Mouse (Mus musculus) lung, postnatal 14 days (tissue): Measurements from ENCODE around the gene Olfr547.

Experiments
- DNase-seq: peaks from one replicate; pipeline ENCODE4 v3.0.0; 2021

Gene Olfr547

DNA sequence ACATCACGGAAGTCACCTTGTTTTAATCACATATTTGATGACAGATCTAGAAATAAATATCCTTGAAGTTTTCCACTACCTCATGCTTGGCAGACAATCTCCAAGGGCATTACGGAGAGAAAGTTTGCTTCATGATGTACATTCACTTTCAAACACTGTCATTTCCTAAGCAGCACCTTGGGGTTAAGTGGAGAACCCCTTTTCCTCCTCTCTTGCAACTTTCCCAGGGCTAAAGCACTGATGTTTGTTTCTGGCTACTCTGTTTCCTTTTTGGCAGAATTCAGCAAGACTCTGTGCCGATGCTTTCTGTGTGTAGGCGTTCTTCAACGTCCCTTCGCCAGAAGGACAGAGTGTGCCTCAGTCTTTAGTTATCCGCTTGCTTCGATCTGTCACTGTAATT, 36.6 kb downstream of the Olfr547 start, which contains the start of gene Olfr550:
TSS of gene Olfr550 (plus strand) at position 301 of the 400 bp plus-strand sequence.
- DNase-seq, result no peak

DNA sequence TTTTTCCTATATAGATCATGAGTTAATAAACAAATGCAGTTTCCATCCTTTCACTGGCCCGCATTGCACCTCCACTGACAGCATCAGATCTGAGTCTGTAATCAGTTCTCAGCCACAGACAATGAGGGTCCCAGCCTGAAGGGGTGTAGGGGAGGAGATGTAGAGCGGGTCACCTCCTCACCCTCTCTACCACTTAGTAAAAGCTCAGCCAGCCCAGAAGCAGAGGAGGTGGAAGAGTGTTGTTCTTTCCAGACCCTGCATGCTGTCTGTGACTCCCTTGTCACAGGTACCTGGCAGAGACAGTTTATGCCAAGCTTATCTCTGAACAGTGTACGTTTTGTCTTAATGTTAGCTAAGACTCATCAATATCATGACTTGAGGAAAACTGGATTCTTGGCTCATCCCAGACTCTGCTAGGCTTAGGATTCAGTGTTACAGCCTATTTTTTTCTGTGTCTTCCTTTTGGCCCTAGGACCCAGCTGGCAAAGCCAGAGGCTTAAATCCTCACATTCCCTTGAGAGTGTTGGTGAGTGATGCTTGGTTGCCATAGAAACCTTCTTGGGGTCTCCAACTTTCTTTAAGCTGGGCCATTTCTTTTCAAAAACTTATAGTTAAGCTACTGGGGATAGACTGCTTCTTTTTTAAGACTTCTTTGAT, 38.8 kb downstream of the Olfr547 start:
- DNase-seq, result no peak

DNA sequence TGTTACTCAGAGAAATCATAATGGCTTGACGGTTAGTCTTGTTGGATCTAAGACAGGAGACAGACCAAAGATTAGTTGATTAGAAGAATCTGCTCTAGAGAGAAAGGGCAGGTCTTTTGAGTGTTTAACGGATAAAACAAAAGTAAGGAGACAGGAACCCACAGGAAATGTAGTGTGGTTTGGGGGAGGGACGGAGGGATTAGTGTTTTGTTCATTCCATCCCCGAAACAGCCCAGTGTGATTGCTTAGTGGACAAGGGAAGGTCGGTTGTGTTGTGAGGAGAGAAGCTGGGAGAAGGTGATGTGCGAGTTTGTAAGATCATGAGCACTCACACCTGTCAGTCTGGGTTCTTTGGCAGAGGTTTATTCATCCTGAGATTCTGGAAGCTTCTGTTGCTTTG, 41.4 kb downstream of the Olfr547 start:
- no peak for DNase-seq
